Mouse (Mus musculus) hindbrain, postnatal 0 days (tissue): ENCODE results near the gene Cdon. TPM values are rescaled to one million over a fixed set of nuclear protein-coding genes. Genes with fewer than 3 reads are reported as not detected.

ENCODE experiments used
- ATAC-seq: fragments of 200-750 bp; cut with Nextera tagmentation; 2 replicates; pipeline ENCODE4 v1.8.0; 2017; ENCODE audit warnings: mild to moderate bottlenecking, moderate TSS enrichment, moderate library complexity
- DNase-seq: peaks from one replicate; pipeline ENCODE4 v3.0.0-alpha.2; 2015; ENCODE audit warnings: low spot score
- H3K27ac ChIP-seq: fragments of 300-500 bp; sonication (generic); 2 replicates; pipeline ENCODE4 v1.5.1; 2014; ENCODE audit warnings: mild to moderate bottlenecking
- H3K27me3 ChIP-seq: fragments of 300-500 bp; sonication (generic); 2 replicates; pipeline ENCODE4 v1.6.1; 2014; ENCODE audit warnings: low read length, mixed read lengths; ENCODE audit not compliant: insufficient read depth
- H3K36me3 ChIP-seq: fragments of 300-500 bp; sonication (generic); 2 replicates; pipeline ENCODE4 v1.6.1; 2014; ENCODE audit warnings: low read length, mixed read lengths; ENCODE audit not compliant: insufficient read depth
- H3K4me1 ChIP-seq: fragments of 300-500 bp; sonication (generic); 2 replicates; pipeline ENCODE4 v1.6.1; 2014; ENCODE audit warnings: antibody characterized with exemption, low read length, mixed read lengths; ENCODE audit not compliant: insufficient read depth
- H3K4me2 ChIP-seq: fragments of 300-500 bp; sonication (generic); 2 replicates; pipeline ENCODE4 v1.6.1; 2014; ENCODE audit warnings: low read depth, mild to moderate bottlenecking, low read length, moderate library complexity, mixed read lengths
- H3K4me3 ChIP-seq: fragments of 300-500 bp; sonication (generic); 2 replicates; pipeline ENCODE4 v1.5.1; 2014; ENCODE audit warnings: low read length
- H3K9ac ChIP-seq: fragments of 300-500 bp; sonication (generic); replicated peaks from 2 replicates; pipeline ENCODE4 v1.6.1; 2014; ENCODE audit warnings: mild to moderate bottlenecking, low read length, moderate library complexity, mixed read lengths
- H3K9me3 ChIP-seq: fragments of 300-500 bp; sonication (generic); 2 replicates; pipeline ENCODE4 v1.6.1; 2016; ENCODE audit warnings: low read length, mixed read lengths
- CTCF ChIP-seq: IDR thresholded peaks from 2 replicates; pipeline ENCODE4 v1.5.1; 2016; ENCODE audit warnings: antibody characterized with exemption, control low read depth, low read depth
- WGBS: fragments of 180-500 bp; shearing (Covaris S2); extraction: QIAGEN DNeasy Blood & Tissue Kit; methylation state at CpG from one replicate; pipeline ENCODE4 v1.1.7; 2014; 5-methylcytosine and 5-hydroxymethylcytosine counted together
- polyA plus RNA-seq: library from polyadenylated mRNA; unstranded; fragments of >200 nt; fragmentation: Nextera tagmentation; extraction: Ambion mirVana; gene quantifications from 2 replicates; pipeline ENCODE4 v1.2.1, GENCODE M21; 2015
- total RNA-seq: library from RNA; depleted of rRNA; stranded (reverse); fragments of >200 nt; gene quantifications from 2 replicates; pipeline ENCODE4 v1.2.3, GENCODE M21; 2014

Gene Cdon
- total and polyA plus RNA-seq, 2 experiments from 2014 or later: 1.0 to 10.6 TPM

DNA sequence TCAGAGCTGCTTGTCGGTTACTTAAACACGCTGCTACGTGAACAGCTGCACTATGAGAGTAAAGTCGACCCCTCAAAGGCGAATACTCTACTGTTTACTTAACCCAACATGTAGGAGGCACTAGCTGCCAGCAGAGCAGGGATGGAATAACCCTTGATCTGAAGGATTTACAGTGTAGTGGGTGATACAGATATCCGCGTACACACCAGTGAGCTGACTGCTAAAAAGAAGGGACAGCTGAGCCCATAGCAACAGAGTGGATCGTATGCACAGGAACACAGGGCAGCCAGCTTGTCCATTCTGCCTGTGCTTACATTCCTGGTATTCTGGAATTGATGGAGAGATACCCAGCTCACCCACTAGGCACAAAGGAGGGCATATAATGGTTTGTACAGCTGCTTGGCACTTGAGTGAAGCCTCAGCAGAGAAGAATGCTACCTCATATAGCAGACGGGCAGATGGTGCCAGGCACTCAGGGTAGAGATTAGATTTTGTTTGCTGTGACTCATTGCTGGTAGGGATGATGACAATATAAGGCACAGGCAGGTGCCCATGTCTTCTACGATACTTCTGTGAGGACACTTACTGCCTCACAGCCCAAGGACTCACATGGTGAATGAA, 53.3 kb downstream of the Cdon start:
- Histone ChIP-seq H3K27ac (no peak overlapping the region), H3K4me2 (no peak overlapping the region), H3K36me3 (0 out of 2 replicates have a peak, but pooled peaks cover 3% of the 10 kb centered on the region), H3K27me3 (no peaks in the 10 kb centered on the region), H3K4me1 (no peaks in the 10 kb centered on the region), H3K9ac (no peak overlapping the region), H3K4me3 (no peak overlapping the region), H3K9me3 (no peaks in the 10 kb centered on the region)
- WGBS: 81% methylated on average over 10 of the region's 10 CpGs
- no peak for ATAC-seq
- no peak for TF ChIP-seq CTCF
- DNase-seq: no peak

DNA sequence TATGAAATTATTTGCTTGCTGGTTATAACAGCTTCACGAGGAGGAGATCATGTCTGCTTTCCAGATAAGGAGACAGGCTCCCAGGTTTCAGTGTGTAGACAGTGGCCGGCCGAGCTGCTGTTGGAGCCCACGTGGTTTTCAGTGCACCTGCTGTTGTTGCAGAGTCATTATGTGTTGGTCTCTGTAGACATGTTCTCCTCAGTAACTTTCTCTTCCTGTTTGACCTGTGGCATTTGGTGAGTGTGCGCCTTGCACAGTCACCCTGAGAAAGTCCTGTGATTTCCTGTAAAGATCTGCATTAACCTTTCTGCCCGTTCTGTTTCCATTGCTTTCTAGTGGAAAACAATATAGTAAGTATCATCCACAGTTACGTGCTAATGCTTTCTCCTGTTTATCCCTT, 54.5 kb downstream of the Cdon start:
- Histone ChIP-seq H3K27me3 (no peaks in the 10 kb centered on the region), H3K36me3 (0 out of 2 replicates have a peak, but pooled peaks cover 3% of the 10 kb centered on the region), H3K9ac (no peak overlapping the region), H3K4me2 (no peak overlapping the region), H3K9me3 (no peaks in the 10 kb centered on the region), H3K27ac (no peak overlapping the region), H3K4me1 (no peaks in the 10 kb centered on the region), H3K4me3 (no peak overlapping the region)
- no peak for TF ChIP-seq CTCF
- DNase-seq (no peak), ATAC-seq (no peak)
- 87% methylated on average over 7 of the region's 7 CpGs for WGBS

DNA sequence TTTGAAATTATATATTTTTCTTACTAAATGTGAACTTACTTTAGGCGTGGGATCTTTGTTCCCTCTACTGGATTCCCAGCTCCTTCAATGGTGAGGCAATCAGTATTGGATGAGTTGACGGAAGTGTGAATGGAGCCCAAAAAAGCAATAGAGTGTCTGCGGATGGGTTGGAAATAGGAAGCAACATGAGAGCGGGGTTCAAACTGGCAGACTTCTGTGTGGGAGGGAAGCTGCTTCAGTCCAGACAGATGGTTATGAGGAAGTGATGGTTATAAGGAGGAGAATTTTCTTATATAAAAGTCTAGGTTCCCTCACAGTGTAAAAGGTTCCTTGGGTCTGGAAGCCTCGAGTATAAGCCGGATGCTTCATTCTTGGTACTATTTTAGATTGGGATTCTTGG, 58.5 kb downstream of the Cdon start:
- Histone ChIP-seq H3K9me3 (no peaks in the 10 kb centered on the region), H3K9ac (no peak overlapping the region), H3K4me1 (no peaks in the 10 kb centered on the region), H3K4me3 (no peak overlapping the region), H3K36me3 (0 out of 2 replicates have a peak, but pooled peaks cover 5% of the 10 kb centered on the region), H3K27me3 (no peaks in the 10 kb centered on the region), H3K4me2 (no peak overlapping the region), H3K27ac (no peak overlapping the region)
- no peak for TF ChIP-seq CTCF
- 92% methylated on average over 6 of the region's 6 CpGs for WGBS
- DNase-seq (no peak), ATAC-seq (no peak)

- 43% methylated on average over 13 of the region's 13 CpGs for WGBS
- no peak for TF ChIP-seq CTCF
- DNase-seq: peak; percentile 31
- no peak overlapping the region for H3K27ac ChIP-seq
- H3K4me1 ChIP-seq: no peaks in the 10 kb centered on the region
- no peak overlapping the region for H3K4me3 ChIP-seq
- peak overlapping the region; percentile 26; the same call in 1 of the 2 replicates for H3K4me2 ChIP-seq
- no peaks in the 10 kb centered on the region for H3K9me3 ChIP-seq
- 0 out of 2 replicates have a peak, but pooled peaks cover 5% of the 10 kb centered on the region for H3K36me3 ChIP-seq
- H3K27me3 ChIP-seq: no peaks in the 10 kb centered on the region
- no peak for ATAC-seq
- H3K9ac ChIP-seq: no peak overlapping the region
These were observed 61.3 kb downstream of the Cdon start for GRCm38 (mm10) chr9:35482014-35482898.

DNA sequence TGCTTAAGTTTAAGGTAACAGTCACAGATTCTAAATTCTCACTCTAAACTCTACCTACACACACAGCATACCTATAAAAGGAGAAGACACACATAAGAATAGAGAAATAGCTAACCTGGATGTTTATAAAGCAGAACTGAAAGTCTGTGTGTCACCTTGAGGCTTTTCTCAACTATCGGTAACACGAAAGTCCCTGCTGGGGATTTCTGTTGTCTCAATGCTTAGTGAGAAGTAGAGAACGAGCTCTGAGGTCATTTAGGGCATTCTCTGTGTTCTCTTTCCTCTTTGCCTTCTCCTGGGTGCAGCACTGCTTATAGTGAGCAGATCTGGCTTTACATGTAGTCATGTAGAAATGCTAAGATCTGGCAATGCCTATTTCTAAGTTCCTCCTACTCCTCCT, 63.0 kb downstream of the Cdon start:
- H3K27ac ChIP-seq: no peak overlapping the region
- 81% methylated on average over 3 of the region's 3 CpGs for WGBS
- no peak for ATAC-seq
- no peak for DNase-seq
- H3K9ac ChIP-seq: no peak overlapping the region
- H3K9me3 ChIP-seq: no peaks in the 10 kb centered on the region
- H3K4me1 ChIP-seq: no peaks in the 10 kb centered on the region
- TF ChIP-seq CTCF: no peak
- H3K27me3 ChIP-seq: no peaks in the 10 kb centered on the region
- no peak overlapping the region for H3K4me2 ChIP-seq
- H3K36me3 ChIP-seq: 0 out of 2 replicates have a peak, but pooled peaks cover 3% of the 10 kb centered on the region
- H3K4me3 ChIP-seq: no peak overlapping the region

DNA sequence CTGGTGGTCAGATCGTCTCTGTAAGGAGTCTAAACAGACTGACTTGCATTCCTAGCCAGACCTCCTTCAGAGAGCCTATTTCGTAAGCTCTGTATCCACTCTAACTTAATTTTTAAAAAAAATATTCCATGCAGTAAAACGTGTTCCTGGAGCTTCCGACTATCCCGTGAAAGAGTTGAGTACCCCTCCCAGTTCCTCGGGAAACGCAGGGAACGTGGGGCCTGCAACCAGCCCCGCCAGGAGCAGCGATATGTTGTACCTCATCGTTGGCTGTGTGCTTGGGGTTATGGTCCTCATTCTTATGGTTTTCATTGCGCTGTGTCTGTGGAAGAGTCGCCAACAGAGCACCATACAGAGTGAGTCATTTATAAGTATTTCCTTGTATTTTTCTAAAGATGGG, 65.7 kb downstream of the Cdon start:
- no peak for TF ChIP-seq CTCF
- no peak for ATAC-seq
- DNase-seq: no peak
- no peak overlapping the region for H3K27ac ChIP-seq
- 83% methylated on average over 13 of the region's 13 CpGs for WGBS
- no peak overlapping the region for H3K4me2 ChIP-seq
- H3K9ac ChIP-seq: no peak overlapping the region
- H3K27me3 ChIP-seq: no peaks in the 10 kb centered on the region
- no peak overlapping the region for H3K4me3 ChIP-seq
- no peaks in the 10 kb centered on the region for H3K4me1 ChIP-seq
- H3K9me3 ChIP-seq: no peaks in the 10 kb centered on the region
- H3K36me3 ChIP-seq: 0 out of 2 replicates have a peak, but pooled peaks cover 3% of the 10 kb centered on the region
